Mouse (Mus musculus): ENCODE data around the gene Sirpb1a.
"Not testable (repeated sequence)": the region's sequence is repeated elsewhere in the genome, so short reads cannot be mapped to it uniquely, and the experiment has no call there.

Gene Sirpb1a

DNA sequence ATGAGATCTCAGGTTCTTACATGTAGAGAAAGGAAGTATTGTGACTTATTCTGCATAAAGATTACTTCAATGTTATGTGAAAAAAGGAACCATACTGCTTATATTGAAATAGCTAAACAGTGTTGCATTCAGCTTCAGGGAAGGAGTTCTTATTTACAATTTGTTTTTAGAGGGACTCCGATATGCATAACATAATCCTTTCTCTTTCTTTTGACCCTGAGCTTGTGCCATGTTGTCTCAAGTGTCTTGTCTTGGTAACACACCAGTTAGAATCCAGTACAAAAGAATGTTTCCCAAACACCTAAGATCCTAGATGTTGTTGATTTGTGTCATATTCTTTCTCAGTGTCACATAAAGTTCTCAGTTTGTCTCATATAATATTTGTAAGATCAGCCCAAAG, at the start of gene Sirpb1a:
Sirpb1a (minus strand) TSS at position 74 of the 400 bp plus-strand sequence.
- not testable (repeated sequence) for DNase-seq (ENCODE audit: low read depth)

DNA sequence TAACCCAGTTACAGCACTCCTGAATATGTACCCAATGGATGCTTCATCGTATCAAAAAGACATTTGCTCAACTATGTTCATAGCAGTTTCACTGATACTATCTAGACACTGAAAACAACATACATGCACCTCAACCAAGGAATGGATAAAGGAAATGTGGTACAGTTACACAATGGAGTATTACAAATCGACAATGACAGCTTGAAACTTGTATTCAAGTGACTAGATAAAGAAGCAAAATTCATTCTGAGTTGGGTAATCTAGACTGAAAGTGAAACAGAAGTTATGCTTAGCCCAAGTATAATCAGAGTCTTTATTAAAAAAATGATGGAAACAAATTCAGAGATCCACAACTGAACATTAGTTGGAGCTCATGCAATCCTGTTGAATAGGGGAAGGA, 48.5 kb upstream of the Sirpb1a start:
- not testable (repeated sequence) for DNase-seq (ENCODE audit: low read depth)

DNA sequence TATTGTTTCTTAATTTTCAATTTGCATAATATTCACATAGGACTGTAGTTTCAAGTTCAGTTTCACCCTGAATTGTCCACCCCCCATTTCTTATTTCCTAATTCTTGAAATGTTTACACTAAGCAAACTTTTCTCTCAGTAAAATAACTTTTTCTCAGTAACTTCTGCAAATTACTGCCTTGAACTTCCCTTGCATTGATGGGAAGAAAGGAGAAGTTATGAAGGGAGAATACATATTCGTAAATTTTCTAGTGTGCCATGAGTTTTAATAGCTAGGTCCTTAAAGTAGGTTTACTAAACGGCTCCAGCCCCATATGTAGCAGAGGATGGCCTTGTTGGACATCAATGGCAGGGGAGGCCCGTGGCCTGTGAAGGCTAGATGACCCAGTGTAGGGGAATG, 43.8 kb upstream of the Sirpb1a start:
- not testable (repeated sequence) for DNase-seq (ENCODE audit: low read depth)

DNA sequence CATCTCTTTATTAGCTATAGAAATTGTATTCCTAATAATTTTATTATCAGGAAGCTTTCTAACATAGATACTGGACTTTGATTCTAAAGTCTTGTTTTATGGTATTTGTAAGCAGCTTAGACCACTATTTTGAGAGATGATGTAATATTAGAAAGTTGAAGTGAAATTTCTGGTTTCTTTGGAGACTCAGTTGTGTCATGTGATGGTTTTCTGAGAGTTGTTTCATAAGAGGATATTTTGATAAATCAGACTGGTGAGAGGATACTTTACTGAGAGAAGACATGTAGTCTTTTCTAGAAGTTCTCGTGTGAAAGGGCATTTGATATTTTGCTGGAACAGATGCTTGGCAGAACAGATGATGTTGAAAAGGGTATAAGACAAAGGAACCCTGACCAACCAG, 17.6 kb upstream of the Sirpb1a start:
- DNase-seq (ENCODE audit: low read depth) = not testable (repeated sequence)

DNA sequence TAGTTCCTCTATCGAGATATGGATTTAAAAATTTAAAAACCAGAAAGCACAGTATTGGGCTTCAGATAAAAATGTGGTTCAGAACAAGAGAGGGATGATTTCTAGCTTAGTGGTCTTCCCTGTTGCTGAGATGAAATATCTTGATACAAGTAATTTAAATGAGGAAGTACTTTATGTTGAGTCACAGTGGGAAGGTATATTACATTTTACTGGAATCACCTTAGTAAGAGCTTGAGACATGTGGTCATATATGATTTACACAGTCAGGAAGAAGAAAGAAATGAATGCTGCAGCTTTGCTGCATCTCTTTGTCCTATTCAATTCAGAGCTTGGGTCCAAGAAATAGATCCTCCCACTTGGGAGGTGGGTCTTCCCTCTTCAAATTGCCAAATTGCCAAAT, 13.5 kb upstream of the Sirpb1a start:
- DNase-seq (ENCODE audit: low read depth) = not testable (repeated sequence)

GRCm38 (mm10) chr3:15427917-15428316, 1.6 kb upstream of the Sirpb1a start:
- no peak for DNase-seq (ENCODE audit: low read depth)

GRCm38 (mm10) chr3:15355690-15356089, 70.6 kb downstream of the Sirpb1a start:
- DNase-seq (ENCODE audit: low read depth) = not testable (repeated sequence)

- not testable (repeated sequence) for DNase-seq (ENCODE audit: low read depth)
These were observed 76.0 kb downstream of the Sirpb1a start for GRCm38 (mm10) chr3:15350318-15350717.

GRCm38 (mm10) chr3:15345606-15346005, 80.7 kb downstream of the Sirpb1a start:
- DNase-seq (ENCODE audit: low read depth) = not testable (repeated sequence)

- DNase-seq (ENCODE audit: low read depth) = no peak
These were observed 86.0 kb downstream of the Sirpb1a start for GRCm38 (mm10) chr3:15340287-15340686.

DNA sequence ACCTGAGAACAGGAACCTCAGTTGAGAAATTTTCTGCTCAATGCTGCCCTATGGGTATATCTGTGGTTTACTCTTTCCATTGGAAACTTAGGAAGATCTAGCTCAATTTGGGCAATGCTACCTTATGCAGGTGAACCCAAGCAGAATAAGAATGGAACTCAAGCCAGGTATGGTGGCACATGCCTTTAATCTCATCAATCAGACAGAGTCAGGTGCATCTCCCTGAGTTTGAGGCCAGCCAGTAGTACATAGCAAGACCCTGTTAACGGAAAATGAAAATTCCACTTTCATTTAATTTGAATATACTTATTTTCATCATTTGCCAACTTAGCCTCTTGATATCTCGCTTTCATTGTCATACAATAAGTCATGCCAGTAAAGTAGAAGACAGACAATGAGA, 92.1 kb downstream of the Sirpb1a start:
- no peak for DNase-seq (ENCODE audit: low read depth)

GRCm38 (mm10) chr3:15332063-15332462, 94.3 kb downstream of the Sirpb1a start, which contains the start of gene Gm9733:
Gm9733 (minus strand) TSS chr3:15332302.
- no peak for DNase-seq (ENCODE audit: low read depth)

GRCm38 (mm10) chr3:15331545-15331944, 94.8 kb downstream of the Sirpb1a start:
- DNase-seq (ENCODE audit: low read depth) = no peak

DNA sequence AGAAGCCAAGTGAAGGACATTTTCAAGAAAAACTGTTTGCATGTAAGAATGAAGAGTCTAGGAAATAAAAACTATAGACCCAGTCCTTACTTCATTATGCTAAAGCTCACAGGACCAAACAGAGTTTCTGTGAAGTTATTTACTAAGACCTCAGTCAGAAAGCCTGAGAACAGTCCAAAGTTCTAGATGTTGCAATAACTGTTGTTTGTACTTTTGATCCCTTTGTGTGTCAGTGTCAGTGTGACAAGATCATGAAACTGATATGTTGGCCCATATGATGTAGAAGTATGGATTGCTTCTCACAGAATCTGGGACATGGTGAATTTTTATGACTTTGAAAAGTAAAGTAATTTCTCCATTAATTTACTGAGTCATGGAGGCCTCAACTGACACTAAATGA, 96.8 kb downstream of the Sirpb1a start:
- DNase-seq (ENCODE audit: low read depth) = no peak

Data from induced T-regulatory cell, adult 2 months (primary cell).